Mouse (Mus musculus) adrenal gland (tissue): Measurements from ENCODE around the gene Oas1h.
"Not testable (repeated sequence)": the region's sequence is repeated elsewhere in the genome, so short reads cannot be mapped to it uniquely, and the experiment has no call there.

ENCODE experiments used
- intact Hi-C: fragments of 180-260 bp; cut with DNase I; formaldehyde crosslinking; loops from one replicate; pipeline ENCODE4 v1.15.1; 2025

Gene Oas1h

DNA sequence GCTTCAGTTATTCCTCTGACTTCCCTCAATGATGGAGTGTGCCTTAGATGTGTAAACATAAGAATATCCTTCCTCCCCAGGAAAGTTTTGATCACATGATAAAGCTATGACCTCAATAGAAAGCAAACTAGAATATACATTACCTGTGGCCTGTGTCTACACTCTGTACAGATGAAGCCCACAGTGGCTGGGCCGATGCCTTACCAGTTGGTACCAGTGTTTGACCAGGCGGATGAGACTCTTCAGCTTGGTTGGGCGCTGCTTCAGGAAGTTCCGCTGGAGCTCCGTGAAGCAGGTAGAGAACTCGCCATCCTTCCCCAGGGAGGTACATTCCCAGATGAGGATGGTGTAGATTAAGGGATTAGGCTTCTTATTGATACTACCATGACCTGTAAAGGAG lies 20.5 kb downstream of the Oas1h start:
- intact Hi-C loops, result not testable (repeated sequence)

- intact Hi-C loops, result not testable (repeated sequence)
These were observed 26.2 kb downstream of the Oas1h start, which contains the start of gene Oas1g for GRCm38 (mm10) chr5:120887413-120887812. Gene Oas1g, minus strand, starts transcription at chr5:120887613.

DNA sequence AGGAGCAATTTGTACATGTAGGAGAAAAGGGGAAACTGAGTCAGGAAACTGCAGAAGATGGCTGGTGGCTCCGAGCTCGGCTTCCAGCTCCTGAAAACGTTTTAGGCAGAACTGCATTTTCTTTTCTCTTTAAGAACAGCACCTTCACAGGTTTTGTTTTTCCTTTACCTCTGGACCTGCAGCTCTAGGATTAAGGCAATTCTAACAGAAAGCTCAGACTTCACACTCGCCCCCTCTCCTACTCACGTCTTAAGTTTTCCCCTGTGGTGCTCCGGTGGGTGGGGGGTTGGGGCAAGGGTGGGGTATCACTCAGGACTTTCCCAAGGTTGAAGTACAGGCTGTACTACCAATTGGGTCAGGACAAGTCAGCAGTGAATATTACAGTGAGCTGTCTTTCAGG lies 26.6 kb downstream of the Oas1h start:
- intact Hi-C loops, result no loop called here

DNA sequence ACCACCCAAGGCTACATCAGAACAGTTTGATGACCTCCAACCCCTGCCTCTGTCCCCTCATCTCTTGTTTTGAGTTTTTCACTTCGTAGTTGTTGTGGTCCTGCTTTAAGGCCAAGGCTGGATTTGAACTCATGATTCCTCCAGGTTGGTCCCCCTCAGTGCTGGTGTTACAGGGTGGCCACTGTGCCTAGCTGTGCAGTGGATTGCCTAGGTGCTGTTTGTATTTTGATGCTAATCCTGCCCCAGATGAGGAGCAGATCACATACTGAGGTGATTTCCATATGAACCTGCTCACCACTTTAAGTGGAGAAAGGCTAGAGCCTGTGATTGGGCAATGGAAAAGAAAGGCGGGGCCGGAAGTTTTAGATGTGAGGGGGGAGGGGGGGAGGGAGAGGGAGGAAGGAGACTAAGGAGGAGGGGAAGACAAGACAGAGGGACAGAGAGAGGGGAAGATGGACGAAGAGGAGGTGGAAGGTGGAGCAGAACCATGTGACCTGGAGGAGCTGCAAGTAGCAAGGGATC lies 27.1 kb downstream of the Oas1h start:
- intact Hi-C loops, result not testable (repeated sequence)

GRCm38 (mm10) chr5:120890026-120890425 lies 28.8 kb downstream of the Oas1h start:
- intact Hi-C loops, result no loop called here

DNA sequence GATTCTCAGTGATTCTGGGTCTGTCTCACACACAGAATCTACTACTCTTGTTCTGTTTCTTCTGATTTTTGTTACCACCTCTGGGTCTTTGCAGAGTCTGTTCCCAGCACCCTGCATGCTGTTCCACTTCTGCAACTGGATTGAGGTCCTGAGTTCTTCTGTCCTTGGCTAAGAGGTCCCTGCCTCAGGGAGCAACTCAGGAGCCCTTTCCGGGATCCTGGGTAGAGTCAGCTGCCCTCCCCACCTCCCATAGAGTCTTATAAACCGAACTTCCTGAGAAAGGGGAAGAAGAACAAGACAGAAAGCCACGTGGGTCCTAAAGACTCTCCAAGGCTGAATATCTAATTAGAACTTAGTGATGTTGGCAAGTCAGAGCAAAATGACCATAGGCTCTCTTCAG lies 29.8 kb downstream of the Oas1h start:
- intact Hi-C loops, result no loop called here

DNA sequence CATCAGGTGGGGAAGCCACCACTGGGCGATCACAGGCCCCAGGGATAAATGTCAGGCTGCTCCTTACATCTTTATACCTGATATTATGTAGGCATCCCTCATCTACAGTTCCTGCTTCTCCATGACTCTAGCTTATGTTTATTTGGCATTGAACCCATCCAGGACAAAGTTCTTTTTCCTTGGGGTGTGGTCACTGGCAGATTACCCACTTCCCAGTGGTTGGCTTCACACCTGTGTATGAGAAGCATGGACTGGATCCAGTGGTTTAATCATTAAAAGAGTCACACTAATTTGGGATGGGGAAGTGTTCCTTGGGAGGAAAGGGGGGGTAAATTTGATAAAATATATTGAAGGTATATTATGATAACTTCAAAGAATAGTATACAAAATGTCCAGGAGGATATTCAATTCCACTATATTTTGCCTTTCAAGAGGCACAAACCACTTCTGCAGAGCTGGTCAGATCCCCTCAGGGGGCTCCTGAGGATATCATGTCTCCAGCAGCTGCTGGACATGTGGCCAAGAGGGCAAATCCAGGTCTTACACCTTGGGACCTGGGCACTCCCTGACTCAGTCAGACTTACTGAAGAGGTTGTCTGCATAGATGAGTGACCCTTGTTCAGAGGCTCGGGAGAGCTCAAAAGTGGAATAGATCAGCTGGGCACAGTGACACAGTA lies 30.5 kb downstream of the Oas1h start:
- intact Hi-C loops, result not testable (repeated sequence)

DNA sequence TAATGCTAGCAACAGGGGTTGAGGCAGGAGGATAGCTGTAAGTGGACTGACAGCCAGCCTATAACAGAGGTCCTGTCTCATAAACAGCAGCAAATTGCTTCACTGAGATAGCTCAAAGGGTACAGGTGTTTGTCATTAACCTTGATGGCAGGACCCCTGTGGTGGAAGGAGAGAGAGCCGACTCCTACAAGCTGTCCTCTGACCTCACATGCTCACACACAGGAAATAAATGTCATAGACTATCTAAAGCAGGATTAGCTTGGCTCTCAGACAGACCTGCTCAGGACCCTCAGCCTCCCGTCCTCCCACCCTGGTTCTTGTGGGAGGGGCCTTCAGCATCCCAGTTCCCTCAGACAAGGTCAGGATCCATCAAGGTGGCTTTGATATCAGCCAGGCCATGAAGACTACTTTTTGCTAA lies 31.0 kb downstream of the Oas1h start:
- intact Hi-C loops, result no loop called here

DNA sequence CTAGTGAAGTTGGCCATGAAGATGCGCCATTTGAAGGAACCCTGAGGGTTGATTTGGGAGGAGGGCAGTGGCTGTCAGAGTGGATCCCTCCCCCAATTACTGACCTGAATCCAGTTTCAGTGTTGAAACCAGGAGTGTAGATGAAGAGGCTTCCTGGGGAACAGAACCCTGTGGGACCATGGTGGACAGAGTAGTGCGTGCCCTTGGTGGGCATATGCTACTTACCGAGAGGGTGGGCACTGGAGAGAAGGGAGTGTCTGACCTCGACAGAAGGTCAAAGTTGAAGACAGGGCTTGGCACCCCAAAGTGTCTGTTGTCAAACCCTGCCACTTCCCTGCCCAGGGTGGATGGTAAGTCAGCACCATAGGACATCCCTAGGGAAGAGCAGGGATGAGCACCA lies 32.6 kb downstream of the Oas1h start:
- intact Hi-C loops, result not testable (repeated sequence)

DNA sequence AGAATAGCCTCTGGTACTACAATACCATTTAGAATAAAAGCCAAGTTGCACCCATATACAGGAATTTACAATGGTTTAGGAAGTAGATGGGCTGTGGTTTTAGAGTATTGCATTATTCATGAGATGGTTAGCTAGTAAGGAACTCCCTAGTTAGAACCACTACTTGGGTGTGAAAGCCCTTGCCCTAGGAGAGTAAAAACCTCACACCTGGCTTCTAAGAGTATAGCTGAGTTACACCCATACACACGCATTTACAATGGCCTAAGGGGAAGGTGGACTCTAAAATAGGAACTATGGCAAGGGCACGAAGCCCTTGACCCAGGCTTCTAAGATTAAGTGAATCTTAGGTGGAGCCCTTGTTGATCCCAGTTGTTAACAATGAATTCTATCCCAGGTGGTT lies 33.5 kb downstream of the Oas1h start:
- intact Hi-C loops, result not testable (repeated sequence)

DNA sequence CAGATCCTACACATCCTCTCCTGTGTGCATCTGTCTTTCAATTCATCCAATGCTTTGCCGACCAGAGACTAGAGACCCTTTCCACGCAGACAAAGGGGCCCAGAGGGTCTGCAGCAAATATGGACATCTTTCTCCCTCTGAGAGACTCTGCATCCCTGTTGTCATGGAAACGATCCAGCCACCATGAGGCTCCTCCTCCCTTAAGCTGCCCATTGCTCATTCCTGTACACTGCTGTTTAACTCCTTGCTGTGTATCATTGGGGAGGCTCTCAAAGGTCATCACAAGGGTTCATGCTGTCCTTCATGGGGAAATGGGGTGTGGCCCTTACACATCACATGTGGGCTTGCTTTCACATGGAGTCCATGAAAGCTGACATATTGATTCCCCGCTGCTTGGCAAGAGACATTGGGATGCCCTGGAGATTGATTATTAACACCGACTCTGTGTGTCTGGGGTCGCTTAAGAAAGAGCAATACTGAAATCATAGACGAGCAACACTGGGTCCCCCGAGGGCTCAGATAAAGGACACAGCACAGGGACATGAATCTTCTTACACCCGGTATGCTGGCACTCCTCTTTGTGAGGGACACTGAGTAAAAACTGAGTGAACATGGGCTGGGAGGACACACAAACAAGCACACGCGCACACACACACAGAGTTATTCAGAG lies 34.1 kb downstream of the Oas1h start:
- intact Hi-C loops, result no loop called here

GRCm38 (mm10) chr5:120898307-120898706 lies 37.1 kb downstream of the Oas1h start:
- intact Hi-C loops, result no loop called here

- intact Hi-C loops, result no loop called here
These were observed 37.5 kb downstream of the Oas1h start for GRCm38 (mm10) chr5:120898726-120899125.

DNA sequence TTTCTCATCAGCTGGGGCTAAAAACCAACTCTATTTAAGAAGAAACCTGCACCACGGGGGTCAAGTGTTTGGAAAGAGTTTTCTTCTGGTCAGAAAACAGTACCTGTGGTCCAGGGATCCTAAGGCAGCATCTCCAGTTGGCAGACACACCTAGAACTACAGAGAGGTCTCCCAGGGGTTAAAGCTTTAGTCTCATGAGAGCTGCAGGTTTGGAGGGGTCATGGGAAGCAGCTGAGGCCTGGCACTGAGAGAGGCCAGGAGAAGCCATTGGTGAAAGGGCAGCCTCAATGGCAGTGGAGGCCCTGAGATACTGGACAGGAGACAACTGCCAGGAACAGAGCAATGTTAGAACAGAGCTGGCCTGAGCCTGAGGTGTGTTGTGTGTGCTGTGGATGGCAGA lies 39.4 kb downstream of the Oas1h start:
- intact Hi-C loops, result no loop called here

DNA sequence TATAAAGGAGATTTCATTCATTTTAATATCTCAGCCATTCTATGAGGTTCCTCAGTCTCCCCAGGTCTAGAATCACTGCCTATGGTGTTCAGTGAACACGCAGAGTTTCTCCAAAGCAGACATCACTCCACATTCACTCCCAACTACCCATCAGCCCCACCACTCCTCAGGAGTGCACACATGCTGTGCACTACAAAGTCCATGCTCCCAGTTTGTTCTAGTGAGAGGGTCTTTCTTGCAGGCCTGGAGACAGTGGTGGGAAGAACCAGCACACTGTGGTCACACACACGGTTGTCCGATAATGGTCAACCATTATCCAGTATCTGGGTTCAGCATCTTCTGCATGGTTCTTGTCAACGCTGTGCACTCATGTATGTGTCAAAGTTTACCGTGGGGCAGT lies 40.8 kb downstream of the Oas1h start:
- intact Hi-C loops, result no loop called here

GRCm38 (mm10) chr5:120906791-120907733 lies 45.8 kb downstream of the Oas1h start, which contains the start of gene Oas1a:
Gene Oas1a, minus strand, starts transcription at chr5:120907521.
- intact Hi-C loops, result not testable (repeated sequence)

DNA sequence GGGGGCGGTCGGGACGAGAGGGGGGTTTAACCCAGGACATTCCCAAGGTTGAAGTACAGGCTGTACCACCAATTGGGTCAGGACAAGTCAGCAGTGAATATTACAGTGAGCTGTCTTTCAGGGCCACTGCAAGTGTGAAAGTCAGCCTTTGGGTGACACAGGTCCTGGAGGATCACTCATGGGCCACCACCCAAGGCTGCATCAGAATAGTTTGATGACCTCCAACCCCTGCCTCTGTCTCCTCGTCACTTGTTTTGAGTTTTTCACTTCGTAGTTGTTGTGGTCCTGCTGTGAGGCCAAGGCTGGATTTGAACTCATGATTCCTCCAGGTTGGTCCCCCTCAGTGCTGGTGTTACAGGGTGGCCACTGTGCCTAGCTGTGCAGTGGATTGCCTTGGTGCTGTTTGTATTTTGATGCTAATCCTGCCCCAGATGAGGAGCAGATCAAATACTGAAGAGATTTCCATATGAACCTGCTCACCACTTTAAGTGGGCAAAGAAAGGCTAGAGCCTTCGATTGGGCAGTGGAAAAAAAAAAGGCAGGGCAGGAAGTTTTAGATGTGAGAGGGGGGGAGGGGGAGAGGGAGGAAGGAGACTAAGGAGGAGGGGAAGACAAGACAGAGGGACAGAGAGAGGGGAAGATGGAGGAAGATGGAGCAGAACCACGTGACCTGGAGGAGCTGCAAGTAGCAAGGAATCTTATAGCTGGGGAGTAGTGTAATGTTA lies 47.1 kb downstream of the Oas1h start:
- intact Hi-C loops, result no loop called here

DNA sequence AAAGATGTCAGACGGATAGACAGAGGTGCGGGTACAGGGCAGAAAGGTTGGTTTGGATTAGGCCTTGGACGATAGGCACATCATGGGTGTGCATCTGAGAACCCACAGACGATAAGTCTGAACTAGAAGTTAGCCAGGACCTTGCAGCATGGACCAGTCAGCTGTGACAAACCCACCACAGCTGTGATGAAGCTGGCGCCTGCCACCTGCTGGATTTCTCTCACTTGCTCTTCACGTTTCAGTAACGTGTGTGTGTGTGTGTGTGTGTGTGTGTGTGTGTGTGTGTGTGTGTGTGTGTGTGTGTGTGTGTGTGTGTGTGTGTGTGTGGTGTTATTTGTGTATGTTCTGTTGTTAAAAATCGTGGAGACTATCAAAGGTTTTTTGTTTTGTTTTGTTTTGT lies 53.0 kb downstream of the Oas1h start, which contains the start of gene Oas1d:
Gene Oas1d (plus strand): TSS at position 333 of the 400 bp plus-strand sequence.
- intact Hi-C loops, result not testable (repeated sequence)

- intact Hi-C loops, result not testable (repeated sequence)
These were observed 58.1 kb downstream of the Oas1h start for GRCm38 (mm10) chr5:120919156-120919935.

- intact Hi-C loops, result no loop called here
These were observed 59.1 kb downstream of the Oas1h start for GRCm38 (mm10) chr5:120920296-120920695.
